ENCODE assay signal across 9 mouse cellular contexts in the genomic region with DNA sequence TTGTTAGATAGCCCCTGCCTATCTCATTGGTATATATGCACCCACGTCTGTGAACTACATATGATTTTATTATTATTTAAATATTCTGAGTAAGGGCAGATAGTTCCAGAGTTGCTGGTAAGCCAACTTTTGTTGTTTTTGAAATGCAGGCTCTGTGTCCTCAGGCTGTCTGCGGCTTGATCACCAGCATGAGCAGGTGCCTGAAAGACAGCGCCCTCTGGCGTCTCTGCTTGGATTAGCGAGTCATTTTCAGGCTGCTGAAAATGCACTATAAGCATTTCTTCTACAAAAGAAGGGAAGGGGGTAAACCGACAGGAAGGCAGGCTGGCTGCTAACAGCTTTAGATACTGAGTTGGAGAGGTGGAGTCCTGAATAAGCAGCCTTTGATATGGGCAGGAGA.
DNase-seq lines count a peak whose midpoint lies in the region; ATAC-seq and TF ChIP-seq lines count a peak whose summit lies in the region.
"Had no signal": no experiment of that assay in that cellular context is flagged by ENCODE, and none has a peak within 500 bp of the region (broad histone marks: within the 10 kb centered on the region; RNA-seq: fewer than 3 reads in every experiment).

No protein-coding gene starts in this region.

- no peaks in the 10 kb centered on the region for H3K27me3 ChIP-seq in heart, embryonic 12.5 days (replicated peaks)
- H3K27me3 ChIP-seq in stomach, postnatal 0 days (ENCODE audit: control insufficient read depth, insufficient read depth, low read length): no peaks in the 10 kb centered on the region
- H3K27me3 ChIP-seq: hindbrain, embryonic 15.5 days had no signal

- H3K4me3 ChIP-seq in heart, embryonic 12.5 days: no peak overlapping the region
- H3K4me3 ChIP-seq in stomach, postnatal 0 days (ENCODE audit: low read depth, low read length): no peak overlapping the region
- H3K4me3 ChIP-seq: hindbrain, embryonic 15.5 days had no signal

- ATAC-seq in heart, embryonic 12.5 days (ENCODE audit: insufficient number of reproducible peaks, low FRiP score): no peak
- ATAC-seq in granulocyte monocyte progenitor cell, adult 5-6 weeks (replicated peaks; ENCODE audit: poor library complexity, severe bottlenecking): peak; percentile 71
- no peak for ATAC-seq in stomach, postnatal 0 days (ENCODE audit: low FRiP score, low TSS enrichment)

- peak; percentile 87 for TF ChIP-seq CTCF in stomach, postnatal 0 days (IDR thresholded peaks at IDR 0.05; ENCODE audit: low read depth)

- no peaks in the 10 kb centered on the region for H3K36me3 ChIP-seq in heart, embryonic 12.5 days
- H3K36me3 ChIP-seq in stomach, postnatal 0 days (ENCODE audit: control insufficient read depth, insufficient read depth, low read length): no peaks in the 10 kb centered on the region
- H3K36me3 ChIP-seq: hindbrain, embryonic 15.5 days had no signal

- DNase-seq in heart, adult 18-20 months: peak; percentile 18 to 68
- peak; percentile 72 to 76 for DNase-seq in adrenal gland, postnatal 36 days
- peak; percentile 57 for DNase-seq in embryo, embryonic 9.5 days (ENCODE audit: extremely low spot score)
- peak; percentile 75 for DNase-seq in layer of hippocampus, adult 9-11 months
- peak; percentile 22 for DNase-seq in lung, postnatal 25 days (ENCODE audit: low spot score)
- peak; percentile 72 for DNase-seq in stomach, postnatal 0 days (ENCODE audit: low spot score)

- no peaks in the 10 kb centered on the region for H3K9me3 ChIP-seq in heart, embryonic 12.5 days (replicated peaks)
- no peaks in the 10 kb centered on the region for H3K9me3 ChIP-seq in stomach, postnatal 0 days (ENCODE audit: control insufficient read depth, low read length)
- H3K9me3 ChIP-seq: hindbrain, embryonic 15.5 days had no signal

- H3K9ac ChIP-seq in heart, embryonic 12.5 days: no peak overlapping the region
- H3K9ac ChIP-seq in stomach, postnatal 0 days (ENCODE audit: low read length): no peak overlapping the region
- H3K9ac ChIP-seq: hindbrain, embryonic 15.5 days had no signal

- TF ChIP-seq EP300 in stomach, postnatal 0 days (optimal IDR thresholded peaks at IDR 0.05): no peak

- 5% methylated on average over 6 of the region's 6 CpGs for WGBS in heart, embryonic 12.5 days
- WGBS in stomach, postnatal 0 days: 6% methylated on average over 6 of the region's 6 CpGs

- no peak overlapping the region for H3K4me2 ChIP-seq in heart, embryonic 12.5 days
- no peak overlapping the region for H3K4me2 ChIP-seq in stomach, postnatal 0 days (replicated peaks; ENCODE audit: low read depth)
- H3K4me2 ChIP-seq: hindbrain, embryonic 15.5 days had no signal

- H3K27ac ChIP-seq in heart, embryonic 12.5 days (ENCODE audit: poor library complexity, severe bottlenecking): no peak overlapping the region
- no peak overlapping the region for H3K27ac ChIP-seq in stomach, postnatal 0 days (replicated peaks)
- H3K27ac ChIP-seq: hindbrain, embryonic 15.5 days had no signal

- H3K4me1 ChIP-seq in heart, embryonic 12.5 days (replicated peaks): no peaks in the 10 kb centered on the region
- no peaks in the 10 kb centered on the region for H3K4me1 ChIP-seq in stomach, postnatal 0 days (replicated peaks; ENCODE audit: control insufficient read depth, insufficient read depth)
- H3K4me1 ChIP-seq: hindbrain, embryonic 15.5 days had no signal

Comparison
In these comparisons a context has a peak if more than half of its experiments do, and no peak if none do; other contexts are left out.
1. DNase-seq: peak in every context shown above with its lines; median percentile 75 in layer of hippocampus, adult 9-11 months; 74 in adrenal gland, postnatal 36 days; 72 in stomach, postnatal 0 days; 57 in embryo, embryonic 9.5 days; 43 in heart, adult 18-20 months; 22 in lung, postnatal 25 days.